Mouse (Mus musculus): ENCODE results near the gene Wiz.

Gene Wiz

DNA sequence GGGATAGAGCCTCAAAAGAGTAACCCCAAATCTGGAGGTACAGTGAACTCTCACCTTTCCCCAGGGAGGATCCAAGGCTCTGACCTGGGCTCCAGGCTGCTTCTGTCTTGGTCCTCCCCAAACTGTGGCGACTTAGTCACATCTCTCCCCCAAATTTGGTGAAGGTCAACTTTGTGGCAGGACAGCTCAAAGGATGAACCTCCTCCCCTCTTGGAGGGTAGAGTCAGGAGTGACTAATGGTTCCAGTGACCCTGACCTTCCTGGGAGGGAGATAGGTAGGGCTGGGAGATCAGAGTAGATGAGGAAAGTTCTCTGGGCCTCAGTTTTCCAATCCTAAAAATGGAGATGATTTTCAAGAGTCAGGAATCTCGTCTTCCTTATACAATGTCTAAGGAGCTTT is 10.5 kb downstream of the Wiz start:
- DNase-seq (ENCODE audit: low spot score): no peak

DNA sequence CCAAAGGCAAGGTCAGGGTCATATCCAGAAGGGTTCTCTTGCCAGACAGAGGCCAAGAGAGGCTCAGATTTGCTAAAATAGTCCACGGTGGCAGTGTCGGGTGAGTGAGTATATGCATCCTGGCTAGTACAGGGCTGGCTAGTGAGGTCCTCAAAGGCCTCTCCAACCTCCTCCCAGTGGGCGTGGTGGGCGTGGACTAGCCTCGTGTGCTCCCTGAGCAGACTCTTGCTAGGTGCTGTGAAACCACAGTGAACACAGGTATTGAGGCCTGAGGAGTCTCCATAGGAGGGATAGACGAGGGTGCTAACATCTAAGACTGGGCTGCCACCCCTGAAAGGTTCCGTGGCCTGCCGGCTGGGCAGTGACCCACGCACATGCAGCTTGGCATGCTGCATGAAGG is 12.1 kb downstream of the Wiz start:
- no peak for DNase-seq (ENCODE audit: low spot score)

DNA sequence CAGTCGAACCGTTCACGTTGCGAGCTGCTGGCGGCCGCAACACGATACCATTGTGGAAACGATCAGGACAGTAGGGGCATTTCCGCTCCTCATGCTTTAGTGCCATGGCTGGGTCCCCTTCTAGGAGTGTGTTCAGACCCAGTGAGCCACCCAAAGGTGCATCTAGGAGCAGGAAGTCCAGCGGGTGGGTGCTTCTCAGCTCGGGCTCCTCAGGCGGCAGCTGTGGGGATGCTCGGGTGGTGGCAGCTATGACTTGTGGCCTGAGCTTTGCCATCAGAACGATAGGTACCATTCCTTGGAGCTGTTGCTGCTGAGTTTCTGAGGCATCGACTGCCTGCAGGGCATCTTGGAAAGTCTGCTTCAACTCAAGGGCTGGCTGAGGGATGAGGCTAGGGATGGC is 12.8 kb downstream of the Wiz start:
- no peak for DNase-seq (ENCODE audit: low spot score)

DNA sequence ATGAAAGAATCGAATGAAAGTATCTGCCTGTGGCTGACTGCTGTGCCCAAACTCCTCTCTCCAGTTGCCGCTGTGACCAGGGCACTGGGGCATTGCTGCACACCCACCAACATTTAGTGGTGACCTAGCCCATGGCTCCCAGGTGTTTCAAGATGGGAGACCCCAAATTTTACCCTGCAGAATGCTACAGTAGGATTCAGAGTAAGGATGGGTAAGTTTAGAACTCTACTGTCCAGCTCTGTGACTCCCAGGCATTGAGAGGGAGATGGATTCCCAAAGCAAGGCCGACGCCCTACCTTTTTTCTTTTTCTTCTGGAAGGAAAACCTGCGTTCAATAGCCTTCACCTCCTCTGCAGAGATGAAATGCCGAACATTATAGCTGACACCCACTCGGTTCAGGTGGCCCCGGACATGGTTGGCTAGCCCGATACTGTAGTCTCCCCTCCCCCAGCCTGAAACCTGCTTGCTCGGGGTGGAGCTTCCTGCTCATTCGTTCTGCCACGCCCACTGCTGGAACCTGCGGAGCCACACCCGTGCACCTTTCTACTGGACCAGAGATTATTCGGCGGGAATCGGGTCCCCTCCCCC is 20.2 kb downstream of the Wiz start:
- no peak for DNase-seq (ENCODE audit: low spot score)

DNA sequence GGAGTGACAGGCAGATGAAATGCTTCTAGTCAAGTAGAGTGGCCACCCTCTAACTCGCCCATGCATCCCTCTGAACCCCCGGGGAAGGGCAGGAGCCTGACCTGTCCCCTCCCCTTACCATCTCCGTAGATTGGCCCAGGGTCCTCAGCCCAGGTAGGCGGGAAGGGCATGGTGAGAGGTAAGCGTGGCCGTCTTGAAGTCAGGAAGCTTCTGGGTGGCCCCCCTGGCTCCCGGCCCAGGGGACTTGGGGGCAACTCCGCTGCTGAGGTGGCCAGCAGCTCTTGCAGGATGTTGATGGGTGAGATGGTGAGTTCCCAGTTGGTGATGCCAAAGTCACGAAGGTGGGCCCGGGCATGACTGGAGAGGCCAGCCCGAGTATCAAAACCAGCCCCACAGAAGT is 21.5 kb downstream of the Wiz start:
- DNase-seq (ENCODE audit: low spot score): no peak

DNA sequence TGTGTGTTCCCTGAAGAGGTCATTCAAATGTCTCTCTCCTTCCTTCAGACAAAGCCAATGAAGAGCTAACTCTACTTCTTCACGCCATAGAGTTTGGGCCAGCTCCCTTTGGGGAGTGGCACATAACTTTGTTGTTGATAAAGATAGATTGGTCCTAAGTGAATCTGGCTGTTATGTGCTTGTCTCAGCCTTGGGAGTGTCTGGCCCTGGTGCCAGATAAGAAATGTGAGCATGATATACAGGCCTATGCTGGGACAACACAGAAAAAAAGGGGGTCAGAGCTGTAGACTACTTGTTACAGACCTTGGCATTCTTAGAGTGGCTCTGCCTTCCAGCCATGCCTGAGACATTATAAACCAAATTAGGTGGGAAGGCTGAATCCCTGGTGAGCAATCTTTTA is 23.9 kb downstream of the Wiz start:
- no peak for DNase-seq (ENCODE audit: low spot score)

DNA sequence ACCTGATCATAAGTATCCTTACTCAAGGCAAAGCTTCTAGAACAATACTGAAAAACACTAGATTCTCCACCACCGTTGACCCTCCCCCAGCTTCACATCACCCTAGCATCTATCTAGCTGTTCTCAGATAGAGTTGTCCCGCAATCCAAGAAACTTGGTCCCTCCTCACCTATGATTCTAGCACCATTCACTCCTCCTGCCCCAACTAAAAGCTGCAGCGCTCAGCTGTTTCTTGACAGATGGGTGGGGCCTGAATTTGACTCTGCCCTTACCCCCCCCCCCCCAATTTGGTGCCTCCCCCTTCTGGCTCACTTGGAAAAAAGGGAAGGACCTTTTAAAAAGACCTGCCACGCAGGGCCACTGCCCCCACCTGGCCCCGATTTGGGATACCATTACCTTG is 24.4 kb downstream of the Wiz start:
- DNase-seq (ENCODE audit: low spot score): no peak

DNA sequence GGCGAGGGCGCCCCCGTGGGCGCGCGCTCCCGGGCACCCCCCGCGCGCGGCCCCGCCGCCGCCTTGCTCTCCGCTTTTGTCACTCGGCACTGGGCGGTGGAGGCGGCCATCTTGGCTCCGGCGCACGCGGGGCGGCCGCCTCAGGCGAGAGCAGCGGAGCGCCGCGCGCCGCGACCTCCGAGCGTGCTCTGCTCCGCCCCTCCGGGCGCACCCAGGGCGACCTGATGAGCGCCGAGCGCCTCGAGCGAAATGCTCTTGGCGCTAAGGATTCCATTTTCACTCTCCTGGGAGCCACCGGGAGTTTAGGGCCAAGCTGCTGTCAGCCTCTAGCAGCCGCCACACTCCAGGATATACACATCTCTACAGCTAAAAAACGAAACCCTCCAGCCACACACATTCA is 24.9 kb downstream of the Wiz start:
- peak; percentile 86 for DNase-seq (ENCODE audit: low spot score)

DNA sequence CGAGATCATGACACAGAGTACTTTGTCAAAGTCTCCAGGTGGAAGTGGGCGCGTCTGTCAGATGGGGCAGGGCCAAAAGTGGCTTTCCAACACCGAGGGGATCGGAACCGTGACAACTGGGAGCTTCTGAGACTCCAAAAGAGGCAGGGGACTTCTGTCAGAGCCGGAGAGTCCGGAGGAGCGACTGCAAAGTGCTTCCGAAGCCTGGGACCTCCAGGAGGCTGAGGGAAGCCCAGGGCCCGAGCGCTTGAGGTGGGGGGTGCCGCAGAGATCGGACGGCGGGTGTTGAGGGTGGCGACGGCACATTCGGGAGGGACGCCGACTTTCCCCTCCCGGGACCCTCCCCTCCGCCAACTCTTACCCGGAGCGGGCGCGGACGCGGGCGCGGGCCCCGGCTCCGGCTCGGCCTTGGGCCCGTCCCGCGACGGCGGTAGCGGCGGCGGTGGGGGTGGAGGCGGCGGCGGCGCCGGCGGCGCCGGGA is 25.4 kb downstream of the Wiz start:
- no peak for DNase-seq (ENCODE audit: low spot score)

DNA sequence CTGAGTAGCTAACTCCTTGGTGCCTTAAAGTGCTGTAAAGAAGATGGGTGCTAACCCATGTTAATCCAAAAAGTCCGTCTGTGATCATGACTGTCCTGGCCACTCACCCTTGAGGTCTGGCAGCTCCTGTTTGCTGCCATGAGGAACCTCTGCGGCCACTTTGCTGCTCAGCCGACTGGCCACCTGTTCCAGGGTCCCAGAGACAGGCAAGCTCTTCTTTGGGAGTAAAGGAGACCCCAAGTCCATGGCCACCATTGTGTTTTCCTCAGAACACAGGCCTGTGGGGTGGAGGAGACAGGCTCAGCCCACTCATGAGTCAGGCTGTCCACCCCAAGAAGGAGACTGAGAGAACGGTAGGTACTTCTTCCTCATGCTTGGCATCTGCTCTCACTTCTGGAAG is 26.6 kb downstream of the Wiz start:
- DNase-seq (ENCODE audit: low spot score): no peak

DNA sequence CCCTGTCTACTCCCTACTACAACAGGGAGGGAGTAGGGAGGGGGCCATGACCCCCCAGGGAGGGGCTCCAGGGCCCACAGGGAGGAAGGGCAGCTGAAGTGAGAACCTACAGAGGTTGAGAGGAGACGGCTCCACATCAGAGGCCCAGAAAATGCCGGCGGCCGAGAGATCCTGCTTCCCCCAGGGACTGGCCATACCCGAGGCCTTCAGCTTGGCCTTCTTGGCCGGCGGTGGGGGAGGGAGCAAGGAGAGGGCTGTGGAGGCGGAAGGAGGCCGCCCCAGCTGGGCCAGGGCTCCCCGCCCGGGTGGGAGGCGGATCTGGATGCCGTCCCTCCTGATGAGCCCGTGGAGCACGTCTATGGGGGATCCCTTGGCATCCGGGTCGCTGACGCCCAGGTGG is 29.3 kb downstream of the Wiz start:
- no peak for DNase-seq (ENCODE audit: low spot score)

DNA sequence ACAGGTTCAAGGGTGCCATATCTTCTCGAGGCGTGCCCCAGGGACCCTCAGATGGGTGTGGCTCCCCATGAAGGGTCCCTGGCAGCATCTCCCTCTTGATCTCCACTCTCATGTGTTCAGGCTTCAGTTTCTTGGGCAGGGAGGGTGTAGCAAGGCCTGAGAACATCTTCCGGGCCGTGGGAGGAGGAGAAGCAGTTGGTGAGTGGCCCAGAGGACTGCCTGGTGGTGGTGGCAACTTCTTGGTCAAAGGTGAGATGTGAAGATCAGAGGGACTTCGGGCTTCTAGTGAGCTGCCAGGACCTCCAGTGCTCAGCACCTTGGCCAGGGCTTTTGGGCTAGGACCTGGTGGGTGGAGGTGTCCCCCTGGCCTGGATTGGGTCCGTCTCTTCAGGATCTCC is 30.3 kb downstream of the Wiz start:
- DNase-seq (ENCODE audit: low spot score): no peak

DNA sequence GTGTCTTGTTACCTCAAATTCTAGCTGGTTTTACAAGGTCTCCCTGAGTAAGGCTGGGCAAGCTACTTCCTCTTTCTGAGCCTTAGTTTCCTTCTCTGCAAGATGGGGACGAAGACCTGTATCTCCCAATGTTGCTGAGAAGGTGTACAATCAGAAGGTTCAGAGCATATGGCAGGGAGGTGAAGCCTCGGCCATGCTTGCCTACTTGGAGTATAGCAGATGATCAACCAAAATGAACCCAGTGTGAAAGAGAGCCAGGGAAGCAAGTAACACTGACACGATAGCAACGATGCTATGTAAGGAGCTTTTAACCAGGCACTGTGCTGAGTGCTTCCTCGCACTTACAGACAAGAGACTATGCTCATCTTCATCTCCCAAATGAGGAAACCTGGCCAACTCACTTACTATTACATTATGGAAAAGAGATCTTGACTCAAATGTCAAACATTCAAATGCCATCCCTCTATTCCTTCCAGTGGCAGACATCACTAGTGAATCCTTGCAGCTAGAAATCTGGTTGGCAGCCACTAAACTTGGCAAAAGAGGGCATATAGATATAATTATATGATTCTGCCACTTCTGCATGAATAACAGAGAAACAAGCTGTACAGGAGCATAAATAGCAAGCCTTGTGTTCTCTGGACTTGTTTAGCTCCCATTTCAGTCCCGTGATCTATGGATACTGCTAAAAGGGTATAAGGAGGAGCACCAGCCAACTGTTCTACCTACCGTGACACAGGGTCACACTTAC is 30.9 kb downstream of the Wiz start:
- DNase-seq (ENCODE audit: low spot score): no peak

DNA sequence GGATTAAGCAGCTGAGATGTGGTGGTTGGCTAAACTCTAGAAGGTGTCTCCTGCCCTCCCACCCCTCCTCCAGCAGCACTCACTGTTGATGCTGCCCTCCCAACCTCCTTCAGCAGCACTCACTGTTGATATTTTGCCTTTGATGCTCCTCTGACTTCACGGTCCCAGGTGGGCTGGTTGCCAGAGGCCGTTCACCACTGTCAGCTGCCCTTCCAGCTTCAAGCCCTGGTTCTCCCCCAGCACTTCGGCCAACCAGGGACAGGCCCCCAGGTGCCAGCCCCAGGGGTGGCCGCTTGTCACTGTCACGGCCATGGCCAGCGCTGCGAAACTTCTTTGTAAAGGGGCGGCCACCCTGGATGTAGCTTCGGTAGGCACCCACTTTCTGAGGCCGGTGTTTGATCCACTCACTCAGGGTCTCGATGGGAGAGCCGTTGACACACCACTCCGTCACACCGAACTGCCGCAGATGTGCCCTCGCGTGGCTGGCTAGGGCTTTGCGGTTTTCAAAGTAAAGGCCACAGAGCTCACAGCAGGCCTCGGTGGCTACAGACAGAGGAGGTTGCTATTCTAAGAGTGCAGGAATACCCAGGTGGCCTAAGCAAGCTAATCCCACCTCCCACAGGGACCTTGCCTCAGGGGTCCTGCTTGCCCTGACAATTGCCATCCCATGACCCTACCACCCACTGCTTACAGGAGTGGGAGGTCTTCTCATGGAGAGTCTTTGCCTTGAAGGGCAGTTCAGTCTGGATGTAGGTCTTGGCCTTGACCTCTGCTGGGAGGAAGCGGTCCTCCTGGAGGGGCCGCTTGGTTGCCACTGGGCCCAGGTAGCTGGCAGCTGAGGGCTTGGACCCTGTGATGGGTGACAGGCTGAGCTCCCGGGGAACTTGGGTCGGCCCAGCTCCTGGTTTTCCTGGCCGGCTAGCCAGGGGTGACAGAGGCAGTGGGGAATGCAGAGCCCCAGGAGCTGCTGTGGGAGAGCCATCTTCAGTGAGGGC is 32.2 kb downstream of the Wiz start:
- DNase-seq (ENCODE audit: low spot score): no peak

DNA sequence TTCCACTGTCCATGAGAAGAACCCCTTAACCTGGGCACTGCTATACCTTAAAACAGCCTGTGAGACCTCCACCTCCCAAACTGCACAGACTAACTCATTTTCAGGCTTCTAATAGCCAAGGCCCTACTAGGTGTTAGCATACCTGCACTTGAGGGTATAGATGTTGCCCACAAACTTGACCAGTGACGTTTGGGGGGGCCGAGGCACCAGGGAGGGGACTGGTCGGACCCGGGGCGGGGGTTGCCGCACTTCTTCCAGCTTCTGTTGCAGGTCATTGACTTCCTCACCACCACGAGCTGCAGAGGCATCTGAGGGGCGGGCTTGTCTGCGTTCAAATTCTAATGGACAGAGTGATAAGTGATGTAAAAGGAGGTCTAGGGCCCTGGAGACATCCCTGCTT is 33.0 kb downstream of the Wiz start:
- no peak for DNase-seq (ENCODE audit: low spot score)

DNA sequence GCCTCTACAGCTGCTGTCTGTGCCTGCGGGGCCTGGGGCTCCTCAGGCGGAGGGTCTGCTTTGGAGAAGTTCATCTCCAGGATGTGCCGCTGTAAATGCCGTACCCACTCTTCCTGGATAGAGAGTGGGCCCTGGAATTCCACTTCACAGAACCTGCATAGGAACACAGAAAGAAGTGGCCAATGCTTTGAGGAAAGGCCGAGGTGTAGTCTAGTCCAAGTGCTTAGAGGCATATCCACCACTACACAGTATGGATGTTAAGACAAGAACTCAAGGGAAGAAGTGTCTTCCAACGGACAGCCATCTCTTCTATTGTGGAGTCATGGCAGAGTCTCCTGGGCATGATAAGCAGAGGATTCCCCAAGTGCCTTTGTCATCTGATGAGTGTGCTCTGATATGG is 34.2 kb downstream of the Wiz start:
- DNase-seq (ENCODE audit: low spot score): no peak

DNA sequence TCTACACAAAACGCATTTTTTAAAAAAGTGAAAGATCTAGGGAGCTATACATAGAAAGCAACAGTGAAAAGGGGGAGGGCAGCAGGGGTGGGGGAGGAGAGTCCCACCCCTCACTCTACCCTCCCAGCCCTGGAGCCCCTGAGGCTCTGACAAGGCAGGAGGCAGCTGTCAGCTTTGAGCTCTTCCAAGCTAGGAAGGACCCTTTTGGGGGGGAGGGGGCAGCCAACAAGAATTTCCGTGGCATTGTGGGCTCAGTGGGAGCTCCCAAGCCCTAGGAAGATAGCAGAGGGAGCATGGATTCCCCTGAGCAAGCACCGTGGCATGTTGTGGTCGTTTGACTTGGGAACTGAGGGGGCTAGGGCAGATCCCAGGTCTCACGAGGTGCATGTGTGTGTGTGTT is 35.0 kb downstream of the Wiz start:
- no peak for DNase-seq (ENCODE audit: low spot score)

DNA sequence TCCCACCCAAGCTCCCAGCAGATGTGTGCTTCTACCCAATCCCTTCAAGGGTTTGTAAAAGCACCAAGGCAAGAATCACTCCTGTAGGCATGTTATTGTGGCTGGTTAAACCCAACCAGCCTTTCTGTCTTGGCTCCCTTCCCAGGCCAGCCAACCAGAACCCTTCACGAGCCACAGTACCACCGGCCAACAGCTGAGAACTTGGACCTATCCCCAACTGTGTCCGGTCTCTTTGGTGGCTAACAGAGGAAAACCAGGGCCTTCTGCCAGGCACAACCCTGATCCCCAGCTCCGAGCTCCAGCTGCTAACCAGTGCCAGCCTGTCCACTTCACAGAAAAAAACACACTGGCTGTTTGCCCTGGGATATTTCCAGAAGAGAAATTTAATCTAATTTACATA is 35.5 kb downstream of the Wiz start:
- DNase-seq (ENCODE audit: low spot score): peak; percentile 81

DNA sequence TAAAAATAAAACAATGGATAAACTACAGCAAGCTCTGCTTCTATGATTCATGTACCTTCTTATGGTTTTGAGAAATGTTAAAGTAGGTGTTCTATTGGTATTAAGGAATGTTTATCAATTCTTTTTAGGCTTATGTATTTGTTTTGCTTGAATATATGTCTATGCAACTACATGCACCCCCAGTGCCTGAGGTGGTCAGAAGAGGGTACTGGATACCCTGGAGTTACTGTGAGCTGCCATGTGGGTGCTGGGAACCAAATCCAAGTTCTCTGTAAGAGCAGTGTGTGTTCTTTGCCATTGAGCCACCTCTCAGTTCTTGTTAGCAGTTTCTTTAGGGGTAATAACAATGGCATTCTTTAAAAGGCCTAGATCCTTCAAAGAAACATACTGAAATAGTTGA is 37.5 kb downstream of the Wiz start:
- DNase-seq (ENCODE audit: low spot score): no peak

DNA sequence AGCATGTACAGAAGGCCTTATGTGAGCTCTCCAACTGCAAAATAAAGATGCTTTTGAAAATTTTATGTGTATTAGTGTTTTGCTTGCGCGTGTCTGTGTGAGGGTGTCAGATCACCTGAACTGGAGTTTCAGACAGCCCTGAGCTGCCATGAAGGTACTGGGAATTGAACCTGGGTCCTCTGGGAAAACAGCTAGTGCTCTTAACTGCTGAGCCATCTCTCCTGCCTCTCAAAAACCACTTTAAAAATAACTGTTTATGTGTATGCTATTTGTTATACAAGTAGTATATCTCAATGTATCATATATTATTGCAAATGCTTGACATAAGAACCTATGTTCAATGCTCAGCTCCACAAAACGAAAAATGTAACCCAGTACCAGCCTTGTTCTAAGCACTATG is 38.0 kb downstream of the Wiz start:
- DNase-seq (ENCODE audit: low spot score): no peak

DNA sequence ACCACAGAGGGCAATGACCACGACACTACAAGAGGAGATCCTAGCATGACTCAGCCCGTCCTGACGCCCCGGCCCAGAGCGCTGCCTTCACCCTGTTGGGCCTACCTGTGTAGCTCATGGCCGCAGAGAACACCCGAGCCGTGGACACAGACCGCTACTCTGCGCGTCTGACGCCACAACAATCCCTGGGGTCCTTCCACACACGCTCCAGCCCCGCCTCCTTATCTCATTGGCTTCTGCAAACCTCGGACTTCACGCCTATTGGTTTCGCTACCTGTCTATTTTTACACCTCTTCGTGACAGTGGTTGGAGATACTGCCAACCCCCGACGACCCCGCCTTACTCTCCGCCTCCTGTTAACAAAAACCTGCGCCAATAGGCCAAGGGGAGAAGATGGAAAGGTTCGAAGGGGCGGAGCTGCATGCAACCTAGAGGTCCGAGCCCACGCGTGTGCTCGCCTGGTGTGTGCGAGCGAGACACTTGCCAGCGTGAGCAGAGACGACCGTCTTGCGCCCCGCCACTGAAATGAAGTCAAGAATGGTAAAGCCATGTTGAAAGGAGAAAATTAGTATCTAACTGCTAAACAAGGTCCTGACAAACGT is 38.8 kb downstream of the Wiz start, which contains the start of gene Akap8l:
Gene Akap8l, minus strand, starts transcription at position 226 of the 602 bp plus-strand sequence.
- DNase-seq (ENCODE audit: low spot score): peak; percentile 99

DNA sequence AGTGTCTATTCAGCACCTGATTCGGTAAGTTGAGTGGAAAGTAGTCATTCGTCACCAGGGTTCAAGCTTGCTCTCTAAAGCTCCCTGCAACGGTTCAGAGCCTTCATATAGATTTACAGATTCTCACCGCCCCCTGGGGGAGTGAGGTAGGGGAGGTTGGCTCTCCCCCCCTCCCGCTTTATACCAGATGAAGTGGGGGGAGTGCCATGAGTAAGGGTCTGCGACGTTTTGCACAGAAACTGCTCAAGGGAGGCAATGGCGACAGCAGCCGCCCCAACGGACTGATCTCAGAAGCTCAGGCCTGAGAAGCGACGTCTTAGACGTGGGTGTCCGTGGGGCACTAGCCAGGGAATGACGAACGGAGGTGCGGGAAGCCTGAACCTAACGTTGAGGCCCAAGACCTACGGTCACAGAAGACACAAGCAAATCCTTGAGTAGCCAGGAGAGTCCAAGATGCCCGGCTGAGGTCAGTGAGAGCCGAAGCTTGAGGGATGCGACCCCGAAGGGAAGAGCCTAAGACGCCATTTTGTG is 39.3 kb downstream of the Wiz start:
- no peak for DNase-seq (ENCODE audit: low spot score)

Data from layer of hippocampus, adult 11-12 months (tissue).